Mouse (Mus musculus) heart, postnatal 0 days (tissue): ENCODE results near the gene Tnrc6b.

Source experiments
- CTCF ChIP-seq: IDR thresholded peaks from 2 replicates; pipeline ENCODE4 v1.5.1; 2016; ENCODE audit warnings: antibody characterized with exemption, control low read depth, low read depth
- EP300 ChIP-seq: IDR thresholded peaks from 2 replicates; pipeline ENCODE4 v1.6.1; 2016; ENCODE audit warnings: antibody characterized with exemption, low read depth

GRCm38 (mm10) chr15:80717431-80717830 is 6.3 kb downstream of the Tnrc6b start:
- no peak for TF ChIP-seq EP300
- TF ChIP-seq CTCF, result no peak
